Mouse (Mus musculus) left cerebral cortex, postnatal 14 days (tissue): ENCODE measurements around the gene Tnni3k. TPM values are rescaled to one million over a fixed set of nuclear protein-coding genes. Genes with fewer than 3 reads are reported as not detected.

Source experiments
- DNase-seq, 2 experiments: peaks; one replicate each; pipeline ENCODE4 v3.0.0; 2021 to 2022; ENCODE audit warnings: low spot score in 2 of 2, mixed read lengths in 1 of 2
- intact Hi-C: fragments of 180-260 bp; cut with DNase I; formaldehyde crosslinking; loops from one replicate; pipeline ENCODE4 v1.15.1; 2025
- total RNA-seq, 2 experiments: library from RNA; stranded (reverse); gene quantifications; 2 replicates each; pipeline ENCODE4 v1.2.3; 2021

The Tnni3k gene
- total RNA-seq, 2 experiments from 2014 or later: 0.42 to 0.48 TPM

DNA sequence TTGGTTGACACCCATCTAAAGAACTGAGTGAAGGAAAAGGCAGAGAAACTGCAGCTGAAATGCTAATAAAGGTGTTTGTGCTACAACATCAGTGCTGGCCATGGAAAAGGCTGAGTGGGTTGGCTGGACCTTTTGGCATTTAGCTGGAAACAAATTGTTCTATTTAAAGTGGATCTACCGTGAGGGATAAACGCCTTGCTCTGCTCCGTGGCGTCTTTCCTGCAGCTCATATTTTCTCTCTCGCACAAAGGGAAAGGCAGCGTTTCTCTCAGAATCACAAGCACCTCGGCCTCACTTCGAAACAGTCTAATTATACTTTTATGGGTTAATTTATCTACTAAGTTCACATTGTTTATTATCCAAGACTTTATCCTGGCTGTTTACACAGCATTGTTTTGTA lies 254.8 kb downstream of the Tnni3k start:
- intact Hi-C loops: no loop called here
- DNase-seq: no peak

DNA sequence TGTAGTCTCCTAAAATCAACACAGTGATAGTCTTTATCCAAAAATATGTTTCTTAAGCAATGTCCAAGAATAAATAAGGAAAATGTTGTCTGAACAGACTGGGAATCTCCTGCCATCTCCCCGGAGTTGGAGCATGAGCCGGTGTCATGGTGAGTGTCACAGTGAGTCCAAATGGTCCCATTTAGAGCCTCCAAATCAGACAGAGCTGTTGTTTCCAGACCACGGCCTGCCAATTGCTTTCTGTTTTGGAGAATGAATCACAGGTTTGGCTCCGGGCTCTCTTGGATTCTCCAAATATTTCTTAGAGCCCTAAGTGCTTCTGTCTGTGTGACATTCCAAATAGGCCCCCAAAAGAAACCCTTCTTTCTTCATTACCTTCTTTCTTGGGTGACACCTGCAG lies 256.4 kb downstream of the Tnni3k start:
- DNase-seq: no peak
- intact Hi-C loops: no loop called here

DNA sequence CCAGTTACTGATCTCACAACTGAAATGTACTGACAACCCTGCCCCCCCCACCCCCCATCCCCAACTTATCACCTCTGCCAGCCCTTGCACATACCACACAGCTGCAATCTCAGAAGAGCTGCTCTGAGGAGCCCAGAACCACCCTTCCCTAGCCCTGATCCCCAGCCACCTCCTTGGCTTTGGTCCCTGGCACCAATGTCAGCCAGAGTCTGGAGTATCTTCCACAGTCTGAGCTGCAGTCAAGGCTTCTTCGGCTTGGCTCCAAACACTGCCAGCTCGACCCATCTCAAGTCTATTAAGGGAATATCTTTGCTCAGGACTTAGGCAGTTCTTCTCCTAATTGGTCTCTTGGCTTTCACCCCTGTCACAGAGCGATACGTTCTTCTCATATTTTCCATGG lies 261.6 kb downstream of the Tnni3k start:
- DNase-seq: no peak
- intact Hi-C loops: no loop called here

DNA sequence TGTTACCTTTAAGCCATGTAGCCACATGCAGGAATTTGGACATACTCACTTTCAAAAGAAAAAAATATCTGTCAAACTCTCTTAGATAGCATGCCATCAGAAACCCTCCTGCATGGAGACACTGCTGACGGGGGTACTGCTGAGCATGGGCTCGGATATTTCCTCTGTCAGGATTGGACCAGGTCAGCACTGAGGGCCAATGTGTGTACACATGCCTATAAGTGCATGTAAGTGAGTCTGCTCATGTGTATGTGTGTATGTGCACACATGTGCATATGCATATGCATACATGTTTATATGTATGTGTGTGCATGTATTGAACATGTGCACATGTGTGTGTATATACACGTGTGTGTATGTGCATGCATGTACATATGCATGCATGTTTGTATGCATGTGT lies 267.6 kb downstream of the Tnni3k start:
- DNase-seq: no peak
- intact Hi-C loops: no loop called here

DNA sequence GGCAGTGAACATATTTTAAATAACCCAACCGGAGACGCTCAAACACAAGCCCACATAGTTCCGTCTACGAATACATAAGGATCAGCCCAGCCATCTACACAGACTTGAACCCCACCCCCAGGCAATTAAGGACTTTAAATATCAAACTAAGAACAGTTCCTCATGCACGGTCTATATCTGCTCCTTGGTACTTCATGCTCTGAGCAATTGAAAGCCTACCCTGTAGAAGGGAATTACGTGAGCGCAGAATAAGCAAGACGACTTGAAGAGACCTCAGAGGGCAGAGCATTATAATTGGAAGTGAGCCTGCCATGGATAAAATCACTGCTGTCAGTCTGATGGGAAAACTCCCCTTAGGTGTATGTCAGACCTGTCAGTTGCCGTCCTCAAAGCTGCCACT lies 268.9 kb downstream of the Tnni3k start:
- no peak for DNase-seq
- intact Hi-C loops: no loop called here

DNA sequence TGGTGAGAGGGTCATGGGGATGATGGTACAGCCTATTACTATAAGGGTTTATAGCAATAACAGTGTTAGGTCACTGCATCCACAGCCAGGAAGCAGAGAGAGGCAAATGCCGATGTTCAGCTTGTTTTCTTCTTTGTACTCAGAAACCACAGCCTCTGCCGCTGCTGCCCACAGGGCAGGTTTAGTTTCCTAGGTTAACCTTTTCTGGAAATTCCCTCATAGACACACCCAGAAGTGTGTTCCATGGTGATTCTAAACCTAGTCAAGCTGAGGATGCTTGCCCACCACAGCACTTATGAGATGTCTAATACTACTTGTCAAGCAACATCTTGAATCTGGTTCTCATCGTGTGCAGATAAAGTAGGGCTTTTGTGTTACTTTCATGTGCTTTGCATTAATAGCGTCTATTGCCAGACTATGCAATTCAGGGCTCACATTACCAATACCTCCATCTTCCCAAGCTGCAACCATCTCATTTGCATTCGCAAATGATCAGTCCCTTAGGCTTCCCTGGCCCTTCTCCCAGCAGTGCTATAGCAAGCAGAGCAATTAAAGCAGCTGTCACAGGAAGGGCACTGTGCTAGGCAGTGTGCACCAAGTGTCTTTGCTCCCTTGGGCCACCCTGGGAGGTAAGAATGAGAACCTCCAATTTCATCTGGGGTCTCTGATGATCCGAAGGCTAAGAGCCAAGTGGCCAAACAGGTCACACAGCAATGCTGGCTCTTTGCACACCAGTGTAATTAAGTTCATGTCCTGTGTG lies 276.2 kb downstream of the Tnni3k start:
- no peak for DNase-seq
- intact Hi-C loops: no loop called here

DNA sequence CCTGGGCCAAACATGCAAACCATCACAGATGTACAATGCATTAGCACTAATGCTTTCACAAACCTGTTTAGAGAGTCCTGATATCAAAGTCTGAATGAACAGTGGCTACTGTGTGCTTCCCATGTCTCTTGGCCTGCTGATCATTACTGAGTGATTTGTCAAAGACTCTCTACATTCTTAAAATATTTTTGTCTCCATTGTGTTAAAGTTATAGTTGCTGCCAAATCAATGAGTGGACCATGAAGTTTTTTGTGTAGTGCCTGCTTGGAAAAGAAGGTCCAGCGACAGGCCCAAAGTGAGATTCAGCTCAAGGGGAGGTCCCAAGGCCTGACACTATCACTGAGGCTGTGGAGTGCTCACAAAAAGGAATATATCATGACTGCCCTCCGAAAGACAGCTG lies 283.6 kb downstream of the Tnni3k start:
- intact Hi-C loops: no loop called here
- no peak for DNase-seq

DNA sequence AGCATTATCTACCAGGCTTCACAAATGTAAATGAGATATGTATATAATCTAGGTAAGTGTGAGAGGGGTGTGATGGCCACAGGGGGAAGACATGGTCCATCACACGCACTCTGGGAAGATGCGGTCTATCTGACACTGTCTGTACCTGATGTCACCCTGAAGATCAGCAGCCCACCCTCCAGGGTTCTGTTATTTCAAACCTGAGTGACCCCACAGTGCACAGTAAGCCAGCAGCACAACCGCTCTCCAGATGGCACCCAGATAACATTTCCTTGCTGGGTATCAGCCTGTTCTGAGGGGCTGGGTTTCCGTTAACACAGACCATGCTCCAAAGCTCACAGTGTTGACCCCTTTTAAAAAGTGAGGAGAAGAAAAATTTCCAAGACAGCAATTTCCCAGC lies 288.9 kb downstream of the Tnni3k start:
- DNase-seq: no peak
- intact Hi-C loops: no loop called here

DNA sequence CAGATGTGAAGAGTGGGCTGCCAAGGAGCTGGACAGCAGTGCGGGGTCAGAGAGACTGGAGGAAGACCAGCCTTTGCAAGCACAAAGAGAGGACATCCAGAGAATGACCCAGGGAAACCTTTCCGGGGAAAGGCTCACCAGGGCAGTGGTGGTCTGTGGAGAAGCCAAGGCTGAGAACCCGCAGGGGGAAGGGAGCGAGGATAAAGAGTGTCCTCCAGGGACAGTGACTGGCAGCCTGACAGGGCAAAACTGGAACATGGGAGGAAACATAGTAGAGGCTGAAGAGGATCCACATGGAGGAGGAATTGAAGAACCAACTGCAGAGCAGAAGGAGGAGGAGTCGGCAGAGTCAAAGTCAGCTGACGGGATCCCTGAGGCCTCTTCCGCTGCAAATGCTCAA lies 291.1 kb downstream of the Tnni3k start:
- intact Hi-C loops: no loop called here
- no peak for DNase-seq

DNA sequence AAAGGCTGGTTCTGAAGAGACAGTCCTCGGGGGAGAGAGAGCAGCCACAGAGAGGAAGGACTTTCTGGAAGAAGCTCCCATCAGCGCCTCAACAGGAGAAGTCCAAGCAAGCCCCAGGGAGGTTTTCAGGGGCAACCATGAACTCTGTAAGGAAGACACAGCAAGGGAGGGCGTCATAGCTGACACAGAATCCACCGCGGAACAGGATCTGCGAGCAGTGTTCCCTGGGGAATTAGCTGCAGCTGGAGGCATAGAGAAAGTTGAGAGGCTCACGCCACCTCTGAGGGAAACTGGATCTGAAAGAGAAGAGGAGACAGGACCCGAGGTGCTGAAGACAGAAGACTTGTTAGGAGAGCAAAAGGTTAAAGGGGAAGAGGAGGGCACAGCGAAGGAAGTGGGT lies 291.8 kb downstream of the Tnni3k start:
- intact Hi-C loops: no loop called here
- DNase-seq: no peak

DNA sequence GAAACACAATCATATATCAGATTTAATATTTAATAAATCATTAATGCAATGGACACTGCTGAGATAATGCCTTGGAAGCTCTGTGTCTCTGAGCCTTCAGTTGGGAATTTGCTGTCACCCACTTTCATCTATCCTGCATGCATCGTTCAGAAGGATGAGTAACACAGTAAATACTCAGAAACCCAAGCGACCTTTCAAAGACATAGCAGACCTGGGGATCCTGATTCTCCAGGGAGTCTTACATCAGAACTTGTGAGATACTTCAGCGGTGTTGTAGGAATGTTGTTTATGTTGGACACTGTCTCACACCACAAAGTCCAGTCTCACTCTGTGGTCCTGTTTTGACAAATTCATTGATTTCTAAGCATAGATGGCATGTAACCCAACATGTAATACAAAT lies 294.1 kb downstream of the Tnni3k start:
- intact Hi-C loops: no loop called here

DNA sequence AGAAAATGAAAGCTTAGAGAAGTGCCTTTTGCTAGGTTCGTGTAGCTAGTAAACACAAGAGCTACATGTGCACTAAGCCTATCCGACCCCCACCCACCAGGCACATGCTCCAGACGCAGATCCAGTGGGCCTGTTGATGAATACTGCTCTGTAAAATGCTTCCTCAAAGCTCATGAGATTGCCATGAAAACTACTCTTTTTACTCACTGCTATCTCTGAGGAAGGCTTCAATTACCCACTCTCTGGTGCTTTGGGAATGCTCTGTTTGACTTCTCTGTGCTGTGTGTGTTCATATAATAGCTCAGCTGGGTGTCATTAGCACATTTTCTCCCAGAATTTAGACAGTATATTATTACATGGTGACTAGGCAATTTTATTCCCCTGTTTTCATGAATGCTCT lies 297.1 kb downstream of the Tnni3k start:
- DNase-seq: peak in 1 of 2 experiments; percentile 3
- intact Hi-C loops: no loop called here

More for the DNA sequence above, 294.1 kb downstream of the Tnni3k start:
- no peak for DNase-seq

DNA sequence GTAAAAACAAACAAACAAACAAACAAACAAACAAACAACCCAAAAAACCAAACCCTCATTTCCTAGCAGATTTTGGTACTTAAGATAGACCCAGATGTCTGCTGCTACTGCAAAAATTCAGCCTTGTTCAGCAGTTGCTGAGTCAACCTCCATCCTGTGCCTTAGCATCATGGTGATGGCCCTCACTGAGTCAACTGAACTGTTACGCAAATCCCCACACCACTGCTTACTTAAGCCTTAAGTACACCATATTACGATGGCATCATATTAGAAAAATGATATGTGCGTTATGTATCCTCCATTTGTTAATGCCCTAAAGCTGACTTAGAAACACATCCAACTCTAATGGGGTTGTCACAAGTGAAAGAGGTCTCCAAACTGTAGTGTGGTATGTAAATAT lies 300.0 kb downstream of the Tnni3k start:
- intact Hi-C loops: no loop called here
- no peak for DNase-seq

DNA sequence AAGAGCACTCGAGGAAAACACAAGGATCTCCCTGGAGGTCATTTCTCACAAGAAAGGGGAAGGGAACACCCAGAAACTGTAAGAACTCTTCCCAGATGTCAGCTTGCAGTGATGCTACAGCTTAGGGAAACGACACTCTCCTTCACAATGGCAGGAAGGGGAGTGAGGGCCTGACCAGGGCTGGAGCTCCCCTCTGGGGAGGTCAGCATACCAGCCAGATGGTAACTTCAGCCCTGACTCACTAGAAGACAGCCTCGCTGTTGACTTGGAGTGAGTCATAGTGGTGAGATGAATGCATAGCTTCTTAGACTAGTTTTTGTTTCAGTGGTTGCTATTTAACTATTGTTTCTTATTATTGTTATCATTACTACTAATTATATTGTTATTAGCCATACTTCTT lies 300.7 kb downstream of the Tnni3k start:
- no peak for DNase-seq
- intact Hi-C loops: no loop called here

DNA sequence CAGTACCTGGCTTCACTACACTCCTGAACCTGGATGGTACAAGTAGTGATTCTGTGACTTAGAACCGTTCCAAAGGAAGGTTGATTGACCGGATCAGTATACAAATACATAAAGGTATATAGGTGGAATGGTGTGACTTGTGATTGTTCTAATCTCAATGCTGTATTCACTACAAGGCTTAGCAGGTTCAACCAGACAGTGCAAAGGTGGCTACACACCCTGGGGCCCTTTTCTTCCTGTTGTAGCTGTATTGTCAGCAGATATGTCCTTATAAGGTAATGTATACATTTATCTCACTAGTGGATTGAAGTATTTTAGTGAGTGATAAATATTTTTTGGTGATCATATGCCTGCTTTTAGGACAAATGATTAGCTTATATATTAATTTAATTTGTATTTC lies 310.9 kb downstream of the Tnni3k start:
- intact Hi-C loops: no loop called here
- DNase-seq: no peak

DNA sequence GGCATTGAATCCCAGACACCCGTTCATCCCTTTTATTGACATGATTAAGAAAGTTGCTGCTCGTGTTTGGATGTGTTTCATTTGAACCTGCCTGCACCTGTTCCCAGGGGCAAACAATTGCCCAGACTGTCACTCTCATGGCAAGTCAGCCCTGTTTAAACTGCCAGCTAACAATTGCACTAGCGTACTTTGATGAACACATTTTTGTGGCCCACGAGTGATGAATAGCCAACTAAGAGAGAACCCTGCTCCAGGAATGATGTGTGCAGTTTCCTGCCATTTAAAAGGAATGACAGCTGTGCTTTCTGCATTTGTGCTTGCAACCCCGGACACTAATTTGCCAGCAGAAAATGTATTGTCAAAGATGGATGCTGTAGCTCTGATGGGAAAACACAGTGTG lies 312.3 kb downstream of the Tnni3k start:
- intact Hi-C loops: no loop called here

DNA sequence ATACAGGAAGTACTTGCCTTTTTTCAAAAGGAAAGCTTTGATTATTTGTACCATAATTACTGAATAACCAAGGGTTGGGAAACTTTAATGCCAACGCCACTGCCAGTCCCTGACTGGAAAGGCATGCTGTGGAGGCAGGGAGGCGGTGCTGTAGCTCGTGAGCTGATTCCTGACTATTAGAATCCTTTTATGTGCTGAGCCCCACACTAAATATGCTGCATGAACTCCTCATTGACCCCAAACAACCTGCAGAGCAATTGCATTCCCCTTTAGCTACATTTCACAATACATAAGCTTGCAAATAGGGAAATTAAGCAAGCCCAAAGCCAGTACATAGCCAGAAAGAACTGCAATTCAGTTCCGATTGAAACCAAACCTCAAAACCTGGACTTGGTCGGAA lies 313.7 kb downstream of the Tnni3k start:
- no peak for DNase-seq

More for the DNA sequence above, 312.3 kb downstream of the Tnni3k start:
- DNase-seq: no peak

More for the DNA sequence above, 313.7 kb downstream of the Tnni3k start:
- intact Hi-C loops: no loop called here

Other genes with a start within 250 kb of the Tnni3k start
- 10 to 100 TPM; 23.3 to 23.6 TPM for gene Fpgt, start 38.0 kb upstream of the Tnni3k start, total RNA-seq
- gene Lrriq3, start 38.0 kb upstream of the Tnni3k start, total RNA-seq: under 1 TPM; 0.31 to 0.51 TPM